Mouse (Mus musculus): Measurements from ENCODE around the gene Aes. TPM values are rescaled to one million over a fixed set of nuclear protein-coding genes. Genes with fewer than 3 reads are reported as not detected.

Gene Aes
- total RNA-seq, 2 experiments from 2014 or later = 542 to 558 TPM

DNA sequence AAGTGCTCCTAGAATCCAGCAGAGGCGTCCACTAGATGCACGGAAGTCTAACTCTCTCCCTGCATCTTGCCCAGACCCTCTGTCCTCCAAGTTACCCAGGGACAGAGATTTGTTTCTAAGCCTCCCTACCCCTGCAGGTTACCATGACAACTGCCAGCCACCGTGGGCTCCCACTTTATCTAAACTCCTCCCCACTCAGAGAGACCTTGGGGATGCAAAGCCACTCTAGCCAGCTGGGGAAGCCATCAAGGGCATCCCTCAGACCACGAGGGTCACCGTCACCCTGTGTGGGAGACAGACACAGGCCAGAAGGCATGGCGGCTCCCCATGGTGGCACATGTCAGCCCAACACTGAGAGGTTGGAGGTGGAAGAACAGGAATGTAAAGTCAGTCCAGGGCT is 24.1 kb downstream of the Aes start:
- intact Hi-C loops (cut with DNase I) = no loop called here
- no peak for DNase-seq (ENCODE audit: extremely low spot score in 1 of 2, low spot score in 2 of 2)

DNA sequence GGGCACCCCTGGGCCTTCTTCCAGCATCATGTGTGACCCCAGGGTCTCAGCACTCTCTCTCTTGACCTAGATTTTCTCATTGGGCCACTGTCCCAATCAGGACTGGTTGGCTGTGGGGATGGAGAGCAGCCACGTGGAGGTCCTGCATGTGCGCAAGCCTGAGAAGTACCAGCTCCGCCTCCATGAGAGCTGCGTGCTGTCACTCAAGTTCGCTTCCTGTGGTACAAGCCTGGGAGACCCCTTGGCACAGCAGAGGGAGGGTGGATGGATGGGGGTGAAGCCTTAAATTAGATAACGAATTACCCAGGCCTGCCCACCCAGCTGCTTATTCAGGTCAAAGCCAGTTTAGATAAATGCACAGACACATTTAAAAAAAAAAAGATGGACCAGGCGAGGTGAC is 29.5 kb downstream of the Aes start:
- intact Hi-C loops (cut with DNase I) = no loop called here

DNA sequence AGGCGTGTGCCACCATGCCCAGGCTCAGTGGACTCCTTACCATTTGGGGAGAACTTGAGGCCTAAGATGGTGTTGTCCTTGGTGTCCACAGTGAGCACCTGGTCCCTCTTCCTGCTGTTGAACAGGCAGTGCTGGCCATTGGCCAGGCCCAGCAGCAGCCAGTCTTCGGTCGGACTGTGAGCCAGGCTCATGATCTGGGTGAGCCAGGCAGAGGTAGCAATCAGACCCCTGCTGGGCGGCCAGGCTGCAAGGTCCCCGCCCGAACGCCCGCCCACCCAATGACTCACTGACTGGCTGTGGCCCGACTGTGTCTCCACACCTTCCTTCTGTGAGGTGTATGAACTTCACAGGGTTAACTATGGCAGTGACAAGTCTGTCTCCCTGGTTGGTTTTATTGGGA is 32.6 kb downstream of the Aes start:
- DNase-seq (ENCODE audit: extremely low spot score in 1 of 2, low spot score in 2 of 2) = no peak
- intact Hi-C loops (cut with DNase I) = no loop called here

More for the DNA sequence above, 29.5 kb downstream of the Aes start:
- no peak for DNase-seq (ENCODE audit: extremely low spot score in 1 of 2, low spot score in 2 of 2)

DNA sequence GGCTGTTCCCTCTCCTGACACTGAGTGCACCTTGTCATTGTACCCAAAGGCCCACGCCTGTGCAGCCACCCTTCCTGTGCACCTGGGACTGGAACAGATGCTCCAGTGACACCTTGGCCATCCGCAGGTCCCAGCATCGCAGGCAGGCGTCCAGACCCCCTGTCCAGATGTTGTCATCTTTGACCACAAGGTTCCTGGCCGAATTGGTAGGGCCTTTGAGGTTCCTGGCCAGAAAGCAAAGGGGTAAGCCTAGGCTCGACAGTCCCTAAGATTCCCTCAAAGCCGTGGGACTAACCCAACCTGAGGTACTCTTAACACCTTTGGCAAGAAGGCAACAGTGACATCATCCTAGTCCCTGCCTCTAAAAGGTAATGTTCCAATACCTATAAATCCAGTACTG is 33.3 kb downstream of the Aes start:
- intact Hi-C loops (cut with DNase I) = no loop called here

DNA sequence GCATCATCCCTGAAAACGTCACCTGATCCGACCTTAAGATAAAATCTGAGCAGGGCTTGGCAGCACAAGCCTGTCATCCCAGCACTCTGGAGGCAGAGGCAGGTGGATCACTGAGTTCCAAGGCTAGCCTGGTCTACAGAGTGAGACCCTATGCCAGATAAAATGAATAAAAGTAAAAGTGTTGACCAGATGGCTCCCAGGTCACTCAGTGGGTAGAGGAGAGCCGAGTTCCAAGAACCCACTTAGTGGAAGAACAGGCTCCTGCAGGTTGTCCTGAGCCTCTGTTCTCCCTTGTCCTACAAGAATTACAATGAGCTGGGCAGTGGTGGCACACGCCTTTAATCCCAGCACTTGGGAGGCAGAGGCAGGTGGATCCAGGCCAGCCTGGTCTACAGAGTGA is 33.9 kb downstream of the Aes start:
- intact Hi-C loops (cut with DNase I) = no loop called here
- DNase-seq (ENCODE audit: extremely low spot score in 1 of 2, low spot score in 2 of 2) = no peak

More for the DNA sequence above, 33.3 kb downstream of the Aes start:
- no peak for DNase-seq (ENCODE audit: extremely low spot score in 1 of 2, low spot score in 2 of 2)

DNA sequence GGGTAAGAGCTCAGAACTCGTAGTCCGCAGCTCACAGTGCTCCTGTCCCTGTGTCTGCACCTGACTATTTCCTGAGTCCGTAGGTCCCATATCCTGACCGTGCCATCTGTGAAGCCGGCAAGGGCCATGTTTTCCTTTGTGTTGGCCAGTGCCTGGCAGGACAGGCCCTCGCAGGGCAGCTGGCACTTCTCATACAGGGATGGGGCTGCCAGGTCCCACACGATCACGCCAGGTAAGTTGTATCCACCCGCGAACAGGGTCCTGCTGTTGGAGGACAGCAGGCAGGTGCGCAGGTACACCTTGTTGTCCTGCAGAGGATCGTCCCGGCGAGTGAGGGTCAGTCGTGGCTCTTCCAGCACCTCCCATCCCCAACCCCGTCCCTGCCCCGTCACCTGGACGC is 34.6 kb downstream of the Aes start:
- no peak for DNase-seq (ENCODE audit: extremely low spot score in 1 of 2, low spot score in 2 of 2)
- intact Hi-C loops (cut with DNase I) = no loop called here

DNA sequence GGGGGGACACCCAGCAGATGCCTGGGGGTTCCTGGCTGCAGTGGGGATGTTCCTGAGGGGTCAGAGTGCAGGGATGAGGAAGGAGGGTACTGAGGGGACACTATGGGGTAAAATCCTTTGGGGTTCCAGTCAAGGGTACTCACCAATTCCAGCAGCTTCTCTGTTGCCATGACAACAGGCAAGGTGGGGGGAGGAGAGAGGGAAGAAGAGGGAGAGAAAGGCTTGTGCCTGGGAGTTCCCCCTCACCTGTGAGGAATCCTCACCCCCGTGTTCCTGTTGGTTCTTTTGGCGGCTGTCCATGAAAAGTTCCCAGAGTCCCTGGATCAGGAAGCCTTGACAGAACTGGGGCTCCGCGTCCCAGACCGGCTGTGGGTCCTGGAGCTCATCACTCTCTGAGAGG is 36.3 kb downstream of the Aes start:
- no peak for DNase-seq (ENCODE audit: extremely low spot score in 1 of 2, low spot score in 2 of 2)
- intact Hi-C loops (cut with DNase I) = no loop called here

DNA sequence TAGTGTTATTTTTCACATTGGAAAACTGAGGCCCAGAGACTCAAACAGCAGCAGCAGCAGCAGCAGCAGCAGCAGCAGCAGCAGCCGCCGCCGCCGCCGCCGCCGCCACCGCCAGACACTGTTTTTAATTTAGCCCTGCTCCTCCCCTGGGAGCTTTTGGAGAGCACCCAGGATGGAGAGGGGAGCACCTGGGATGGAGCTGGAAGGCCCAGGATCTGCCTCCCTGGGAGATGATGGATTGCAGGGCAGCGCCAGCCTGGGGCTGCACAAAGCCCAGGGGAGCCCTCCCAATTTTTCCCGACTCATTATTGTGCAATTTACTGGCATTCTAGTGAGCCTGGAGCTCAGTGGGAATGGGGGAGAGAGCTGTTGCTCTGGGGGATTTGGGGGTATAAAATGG is 37.3 kb downstream of the Aes start:
- intact Hi-C loops (cut with DNase I) = no loop called here

DNA sequence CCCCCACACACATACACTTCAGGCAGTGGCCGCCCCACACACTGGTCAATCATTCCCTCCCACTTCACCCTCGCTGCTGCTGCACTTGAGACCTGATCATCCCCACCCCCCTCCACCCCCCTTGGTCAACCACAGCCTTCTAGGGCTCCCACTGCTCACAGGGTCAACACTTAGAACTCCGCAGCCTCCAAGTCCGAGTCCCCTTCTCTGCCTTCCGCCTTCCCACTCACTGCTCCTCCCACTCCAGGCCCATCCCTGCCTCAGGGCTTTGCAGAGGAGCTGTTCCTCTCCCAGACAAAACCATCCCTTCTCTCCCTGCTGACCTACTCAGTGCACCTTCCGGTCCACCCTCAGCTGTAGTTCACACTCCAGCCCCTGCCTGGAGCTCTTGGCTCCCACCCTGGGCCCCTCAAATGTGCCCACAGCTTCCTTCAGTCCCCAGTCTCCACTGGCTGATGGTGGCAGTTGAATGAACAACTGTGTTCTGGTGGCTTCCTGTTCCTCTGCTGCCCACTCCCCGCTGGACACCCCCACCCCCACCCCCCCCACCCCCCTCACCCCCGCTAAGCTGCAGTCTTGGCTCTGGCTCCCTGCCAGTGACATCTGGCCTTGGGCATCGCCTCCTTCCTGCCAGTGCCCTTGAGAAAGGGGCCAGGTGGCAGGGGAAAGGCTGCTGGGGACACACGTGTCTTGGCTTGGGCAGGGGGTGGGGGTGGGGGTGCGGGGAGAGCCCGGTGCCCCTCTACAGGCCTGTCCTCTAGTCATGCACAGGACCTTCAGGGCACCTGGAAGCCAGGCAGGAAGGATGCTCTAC is 38.1 kb downstream of the Aes start:
- peak in 1 of 2 experiments; percentile 61 for DNase-seq (ENCODE audit: extremely low spot score in 1 of 2, low spot score in 2 of 2)
- intact Hi-C loops (cut with DNase I) = no loop called here

More for the DNA sequence above, 37.3 kb downstream of the Aes start:
- DNase-seq (ENCODE audit: extremely low spot score in 1 of 2, low spot score in 2 of 2) = no peak

DNA sequence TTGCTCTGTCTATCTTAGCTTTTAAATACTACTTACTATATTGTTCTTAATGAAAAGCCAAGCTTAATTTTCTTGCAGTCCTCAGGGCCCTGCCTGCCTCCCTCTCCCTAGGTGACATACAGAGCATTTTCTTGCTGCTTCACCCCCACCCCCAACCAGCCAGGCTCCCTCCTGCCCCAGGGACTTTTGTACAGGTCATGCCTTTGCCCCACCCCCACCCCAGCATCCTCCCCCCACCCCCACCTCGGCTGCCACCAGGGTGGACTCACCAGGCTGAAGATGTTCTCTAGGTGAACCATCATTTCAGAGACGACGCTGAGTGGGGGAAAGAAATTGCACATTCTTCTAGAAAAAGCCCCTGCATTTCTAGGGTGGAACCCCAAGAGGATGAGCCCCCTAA is 39.1 kb downstream of the Aes start:
- DNase-seq (ENCODE audit: extremely low spot score in 1 of 2, low spot score in 2 of 2) = no peak
- intact Hi-C loops (cut with DNase I) = no loop called here

DNA sequence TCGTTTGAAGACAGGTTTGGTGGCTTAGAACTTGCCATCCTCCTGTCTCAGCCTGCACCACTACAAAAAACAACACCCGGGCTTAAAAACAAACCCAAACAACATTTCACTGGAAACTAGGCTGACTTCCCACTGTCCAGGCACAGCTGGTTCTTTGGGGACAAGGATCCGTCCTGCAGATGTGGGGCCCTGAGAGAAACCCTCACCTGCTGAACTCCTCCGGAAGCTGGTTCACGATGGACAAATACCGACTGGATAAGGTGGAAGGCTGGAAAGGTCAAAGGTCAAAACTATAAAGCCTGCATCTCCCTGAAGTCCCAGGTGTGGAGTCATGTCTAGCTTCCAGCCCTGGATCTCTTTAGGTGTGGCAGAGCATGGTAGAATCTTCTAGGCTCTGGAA is 39.6 kb downstream of the Aes start:
- intact Hi-C loops (cut with DNase I) = no loop called here
- DNase-seq (ENCODE audit: extremely low spot score in 1 of 2, low spot score in 2 of 2) = no peak

DNA sequence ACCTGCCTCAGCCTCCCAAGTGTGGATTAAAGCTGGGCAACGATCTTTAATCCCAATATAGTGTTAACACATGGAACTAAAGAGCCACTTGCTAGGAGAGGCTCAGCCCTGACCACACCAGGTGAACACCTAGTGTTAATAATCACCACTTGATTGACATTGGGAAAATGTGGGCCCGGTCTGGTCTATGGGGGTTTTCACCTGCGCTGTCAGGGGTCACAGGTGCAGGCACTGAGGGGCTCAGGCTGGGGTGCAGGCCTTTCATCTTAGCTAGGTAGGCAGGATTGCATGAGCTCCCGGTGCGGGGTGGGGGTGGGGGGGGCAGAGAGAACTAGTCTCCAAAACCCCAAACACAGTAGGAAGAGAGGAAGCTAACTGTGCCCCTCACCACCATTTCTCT is 40.3 kb downstream of the Aes start:
- DNase-seq (ENCODE audit: extremely low spot score in 1 of 2, low spot score in 2 of 2) = no peak
- intact Hi-C loops (cut with DNase I) = loop anchor here (10.0 kb wide), 1 partner anchor 45 kb away; the partner anchor contains the start of gene Aes

DNA sequence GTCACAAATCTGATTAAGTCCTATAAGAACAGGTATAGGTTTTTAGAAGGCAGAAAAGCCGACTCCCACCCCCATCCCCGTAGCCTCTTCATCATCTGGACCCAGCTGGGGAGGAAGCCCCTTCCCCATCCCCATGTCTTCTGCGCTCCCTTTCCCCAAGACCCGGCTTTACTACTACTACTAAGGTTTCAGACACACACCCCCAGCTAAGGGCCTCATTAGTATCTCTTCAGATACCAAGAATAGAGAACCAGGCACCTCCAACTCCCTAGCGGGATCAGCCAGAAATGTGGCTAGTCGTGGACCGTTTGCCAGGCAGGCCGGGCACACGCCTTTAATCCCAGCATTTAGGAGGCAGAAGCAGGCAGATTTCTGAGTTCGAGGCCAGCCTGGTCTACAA is 40.8 kb downstream of the Aes start:
- no peak for DNase-seq (ENCODE audit: extremely low spot score in 1 of 2, low spot score in 2 of 2)
- intact Hi-C loops (cut with DNase I) = loop anchor here (10.0 kb wide), 1 partner anchor 45 kb away; the partner anchor contains the start of gene Aes

DNA sequence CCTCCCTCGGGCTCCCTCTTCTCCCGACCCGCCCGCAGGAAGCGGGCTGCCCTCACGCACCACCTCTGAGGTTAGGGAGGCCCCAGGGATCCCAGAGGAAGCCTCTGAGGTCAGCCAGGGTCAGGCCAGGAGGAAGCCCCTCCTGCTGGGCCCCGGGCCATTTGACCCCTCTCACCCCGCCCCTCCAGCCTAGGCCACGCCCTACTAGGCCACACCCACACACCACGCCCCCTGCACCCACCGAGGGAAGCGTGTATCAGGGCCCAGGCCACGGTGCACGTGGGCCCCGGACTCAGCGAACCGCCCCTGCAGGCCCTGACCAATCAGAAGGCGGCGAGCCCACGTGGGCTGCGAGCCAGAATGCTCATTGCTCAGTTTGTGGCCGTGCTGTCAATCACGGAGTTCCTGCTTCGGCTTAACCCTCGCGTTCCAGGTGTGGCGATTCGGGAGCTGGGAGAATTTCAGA is 41.5 kb downstream of the Aes start, which contains the start of gene Tle6:
Gene Tle6 (minus strand): TSS at position 336 of the 466 bp plus-strand sequence.
- intact Hi-C loops (cut with DNase I) = loop anchor here (10.0 kb wide), 1 partner anchor 46 kb away; the partner anchor contains the start of gene Aes
- peak; percentile 93 to 96 for DNase-seq (ENCODE audit: extremely low spot score in 1 of 2, low spot score in 2 of 2)

DNA sequence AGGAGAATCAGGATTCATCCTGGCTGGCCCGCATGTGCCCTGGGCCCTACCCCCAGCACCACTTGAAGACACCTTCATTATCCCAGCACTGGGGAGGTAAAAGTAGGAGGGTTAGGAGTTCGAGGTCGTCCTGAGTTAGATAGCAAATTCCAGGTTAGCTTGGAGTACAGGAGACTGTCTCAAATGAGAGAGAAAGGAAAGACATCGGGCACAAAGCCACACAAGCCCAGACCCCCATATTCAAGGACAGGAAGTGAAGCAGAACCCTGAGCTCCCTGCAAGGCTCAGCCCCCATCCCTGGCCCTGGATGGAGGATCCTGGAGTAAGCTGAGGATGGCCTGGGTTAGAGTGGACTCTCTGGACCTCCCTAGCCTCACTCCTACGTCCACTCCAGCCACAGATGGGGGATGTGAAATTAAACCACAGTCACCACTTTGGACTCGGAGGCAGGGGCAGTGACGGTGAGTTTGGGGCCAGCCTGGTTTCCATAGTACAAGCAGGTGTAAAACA is 42.2 kb downstream of the Aes start:
- no peak for DNase-seq (ENCODE audit: extremely low spot score in 1 of 2, low spot score in 2 of 2)
- intact Hi-C loops (cut with DNase I) = loop anchor here (10.0 kb wide), 1 partner anchor 47 kb away; the partner anchor contains the start of gene Aes

DNA sequence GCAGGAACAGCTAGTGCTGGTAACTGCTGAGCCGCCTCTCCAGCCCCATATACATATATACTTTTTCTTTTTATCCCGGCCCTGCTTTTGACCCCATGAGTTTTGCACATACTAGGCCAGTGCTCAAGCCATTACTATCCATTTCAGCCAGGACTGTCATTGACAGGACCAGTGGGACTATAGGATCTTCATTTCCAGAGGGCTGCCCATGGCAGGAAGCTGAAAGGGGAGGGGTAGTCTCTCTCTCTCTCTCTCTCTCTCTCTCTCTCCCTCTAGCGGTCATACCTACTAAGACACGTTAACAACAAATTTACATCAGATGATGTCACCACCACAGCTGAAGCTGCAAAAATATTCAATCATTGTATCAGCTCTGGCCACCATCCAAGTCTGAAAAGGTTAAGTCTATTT is 43.5 kb downstream of the Aes start:
- DNase-seq (ENCODE audit: extremely low spot score in 1 of 2, low spot score in 2 of 2) = no peak
- intact Hi-C loops (cut with DNase I) = loop anchor here (10.0 kb wide), 1 partner anchor 48 kb away; the partner anchor contains the start of gene Aes

DNA sequence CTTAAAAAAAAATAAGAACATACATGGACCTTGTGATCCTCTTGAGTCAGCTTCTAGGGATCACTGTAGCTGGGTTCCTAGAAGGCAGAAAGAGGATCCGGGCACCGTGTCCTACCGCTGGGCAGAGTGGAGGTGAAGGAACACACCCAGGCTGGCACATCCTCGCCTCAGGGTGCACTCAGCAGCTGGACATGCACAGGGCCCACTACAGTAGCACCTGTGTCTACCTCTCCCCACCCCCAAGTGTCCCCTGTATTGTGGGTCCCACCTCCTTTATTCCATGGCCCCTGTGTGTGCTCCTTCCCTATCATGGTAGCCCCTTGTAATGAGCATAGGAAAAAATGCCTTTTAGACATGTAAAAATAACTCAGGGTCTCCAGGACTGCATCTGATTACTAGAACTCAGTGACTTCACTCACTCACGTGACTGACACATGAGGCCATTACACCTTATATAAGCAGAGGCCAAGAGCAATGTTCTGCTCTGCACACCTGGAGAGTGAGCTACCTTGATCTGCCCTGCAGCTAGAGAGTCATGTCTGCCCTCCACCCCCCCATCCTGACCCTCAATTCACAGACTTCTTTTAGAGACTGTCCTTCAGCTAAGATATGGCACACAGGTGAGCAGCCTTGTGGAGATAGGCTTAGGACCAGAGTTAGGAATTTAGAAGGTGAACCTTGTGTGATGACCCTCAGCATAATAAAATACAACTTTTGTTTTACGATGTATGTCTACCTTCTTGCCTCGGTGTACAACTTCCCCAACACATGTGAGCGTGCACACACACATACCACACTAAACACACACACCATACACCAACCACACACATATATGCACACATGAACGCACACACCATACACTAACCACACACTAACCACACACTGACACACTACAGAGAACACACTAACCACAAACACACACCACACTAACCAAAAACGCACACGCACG is 45.0 kb downstream of the Aes start:
- no peak for DNase-seq (ENCODE audit: extremely low spot score in 1 of 2, low spot score in 2 of 2)
- intact Hi-C loops (cut with DNase I) = loop anchor here (2.0 to 10.0 kb wide), 2 partner anchors 49 to 101 kb away; partner anchors contain the start of gene Aes

DNA sequence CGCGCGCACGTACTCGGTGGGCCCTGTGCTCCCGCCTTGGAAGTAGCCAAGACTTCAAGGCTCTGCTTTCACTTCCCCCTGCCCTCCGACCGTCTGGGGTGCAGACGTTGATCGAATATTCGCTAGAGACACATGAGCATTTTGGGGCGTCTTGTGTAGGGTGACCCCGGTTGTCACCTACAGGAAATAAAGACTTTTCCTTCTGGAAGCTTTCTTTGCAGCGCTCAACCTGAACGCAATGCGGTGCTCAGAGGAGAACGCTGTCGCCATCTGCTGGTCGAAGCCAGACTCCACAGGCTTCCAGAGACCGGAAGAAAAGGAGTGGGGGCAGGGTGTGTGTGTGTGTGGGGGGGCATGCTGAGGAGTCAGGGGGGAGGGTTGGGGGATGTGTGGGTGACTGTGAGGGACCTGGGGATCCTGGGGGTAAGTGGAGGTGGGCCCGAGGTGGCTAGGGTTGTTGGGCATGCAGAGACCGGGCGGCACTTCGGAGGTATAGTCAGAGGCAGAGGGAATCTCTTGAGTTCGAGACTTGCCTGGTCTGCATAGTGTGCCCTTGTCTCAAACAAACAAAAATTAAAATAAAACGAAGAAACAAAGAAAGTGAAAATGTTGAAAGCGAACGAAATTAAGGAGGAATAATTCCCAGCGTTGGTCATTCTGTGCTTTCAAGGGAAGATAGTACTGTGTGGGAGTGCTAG is 45.8 kb downstream of the Aes start:
- intact Hi-C loops (cut with DNase I) = loop anchor here (2.0 to 10.0 kb wide), 2 partner anchors 50 to 102 kb away; partner anchors contain the start of gene Aes

More for the DNA sequence above, 45.8 kb downstream of the Aes start:
- DNase-seq (ENCODE audit: extremely low spot score in 1 of 2, low spot score in 2 of 2) = peak; percentile 86 to 90
